12 mouse cellular contexts compared by ENCODE assay signal in the genomic region with DNA sequence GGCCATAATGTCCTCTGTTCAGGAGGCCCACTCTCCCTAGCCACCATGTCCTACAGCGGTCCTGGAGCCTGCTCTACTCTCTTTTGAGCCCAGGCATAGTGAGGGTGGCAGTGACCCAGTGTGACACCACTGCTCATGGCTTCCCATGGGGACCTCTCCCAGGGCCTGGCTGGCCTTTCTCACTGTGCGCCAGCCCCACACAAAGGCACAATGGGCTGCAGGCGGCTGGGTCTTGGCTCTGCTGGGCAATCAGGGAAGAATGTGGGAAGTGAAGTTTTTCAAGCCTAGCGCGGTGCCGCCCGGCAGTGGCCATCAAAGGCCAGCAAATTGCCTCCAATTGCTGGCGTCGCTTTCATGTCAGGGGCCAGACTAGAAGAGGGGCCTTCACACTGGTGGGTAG. TPM values are rescaled to one million over a fixed set of nuclear protein-coding genes. Genes with fewer than 3 reads are reported as not detected.
A peak's percentile ranks its signal among the peaks of the same experiment; 100 is the strongest.
DNase-seq lines count a peak whose midpoint lies in the region; ATAC-seq and TF ChIP-seq lines count a peak whose summit lies in the region.
"Had no signal": no experiment of that assay in that cellular context is flagged by ENCODE, and none has a peak within 500 bp of the region (broad histone marks: within the 10 kb centered on the region; RNA-seq: fewer than 3 reads in every experiment).

No protein-coding gene starts in this region.

- peaks cover 7% of the 10 kb centered on the region for H3K36me3 ChIP-seq in hindbrain, embryonic 10.5 days
- no peaks in the 10 kb centered on the region for H3K36me3 ChIP-seq in hindbrain, embryonic 12.5 days
- peaks cover 9% of the 10 kb centered on the region for H3K36me3 ChIP-seq in limb, embryonic 10.5 days
- peaks cover 9% of the 10 kb centered on the region for H3K36me3 ChIP-seq in intestine, postnatal 0 days (ENCODE audit: control insufficient read depth, insufficient read depth)
- H3K36me3 ChIP-seq: heart, embryonic 15.5 days had no signal

- TF ChIP-seq CTCF in intestine, postnatal 0 days (IDR thresholded peaks at IDR 0.05; ENCODE audit: low read depth), result no peak

- no peaks in the 10 kb centered on the region for H3K27me3 ChIP-seq in hindbrain, embryonic 10.5 days (ENCODE audit: insufficient read depth, poor library complexity, severe bottlenecking)
- H3K27me3 ChIP-seq in hindbrain, embryonic 12.5 days, result no peaks in the 10 kb centered on the region
- no peaks in the 10 kb centered on the region for H3K27me3 ChIP-seq in limb, embryonic 10.5 days (ENCODE audit: low read depth, poor library complexity, severe bottlenecking)
- H3K27me3 ChIP-seq in intestine, postnatal 0 days (replicated peaks; ENCODE audit: control insufficient read depth, insufficient read depth, low read length), result no peaks in the 10 kb centered on the region
- H3K27me3 ChIP-seq: heart, embryonic 15.5 days had no signal

- ATAC-seq in hindbrain, embryonic 12.5 days (ENCODE audit: low FRiP score), result no peak
- no peak for ATAC-seq in intestine, postnatal 0 days

- 27% methylated on average over 9 of the region's 9 CpGs for WGBS in hindbrain, embryonic 10.5 days
- 32% methylated on average over 9 of the region's 9 CpGs for WGBS in hindbrain, embryonic 12.5 days
- WGBS in limb, embryonic 10.5 days, result 15% methylated on average over 9 of the region's 9 CpGs
- WGBS in intestine, postnatal 0 days, result 82% methylated on average over 9 of the region's 9 CpGs

- DNase-seq in hindbrain, embryonic 10.5 days (ENCODE audit: low spot score), result peak; percentile 39
- DNase-seq in embryo, embryonic 10 days (ENCODE audit: low spot score), result peak; percentile 44
- peak; percentile 23 for DNase-seq in forelimb bud, embryonic 11.5 days (ENCODE audit: low read depth, low spot score)
- DNase-seq in limb, embryonic 10.5 days (ENCODE audit: low spot score), result no peak
- no peak for DNase-seq in cerebellum, adult 11-12 months
- DNase-seq in ovary, postnatal 10 days (ENCODE audit: low spot score), result no peak
- DNase-seq: kidney, adult 11 months had no signal

- H3K4me2 ChIP-seq in hindbrain, embryonic 12.5 days (replicated peaks), result no peak overlapping the region
- no peak overlapping the region for H3K4me2 ChIP-seq in intestine, postnatal 0 days (replicated peaks; ENCODE audit: low read depth)
- H3K4me2 ChIP-seq: heart, embryonic 15.5 days had no signal

- peaks cover 13% of the 10 kb centered on the region for H3K4me1 ChIP-seq in hindbrain, embryonic 10.5 days (replicated peaks)
- peaks cover 9% of the 10 kb centered on the region for H3K4me1 ChIP-seq in hindbrain, embryonic 12.5 days
- H3K4me1 ChIP-seq in limb, embryonic 10.5 days, result peaks cover 12% of the 10 kb centered on the region
- H3K4me1 ChIP-seq in intestine, postnatal 0 days (replicated peaks; ENCODE audit: control insufficient read depth, insufficient read depth, low read length), result no peaks in the 10 kb centered on the region
- H3K4me1 ChIP-seq: heart, embryonic 15.5 days had no signal

- no peaks in the 10 kb centered on the region for H3K9me3 ChIP-seq in hindbrain, embryonic 10.5 days
- no peaks in the 10 kb centered on the region for H3K9me3 ChIP-seq in hindbrain, embryonic 12.5 days (replicated peaks)
- no peaks in the 10 kb centered on the region for H3K9me3 ChIP-seq in limb, embryonic 10.5 days (replicated peaks)
- no peaks in the 10 kb centered on the region for H3K9me3 ChIP-seq in intestine, postnatal 0 days (ENCODE audit: control insufficient read depth)
- H3K9me3 ChIP-seq: heart, embryonic 15.5 days had no signal

- no peak overlapping the region for H3K9ac ChIP-seq in hindbrain, embryonic 12.5 days
- no peak overlapping the region for H3K9ac ChIP-seq in intestine, postnatal 0 days (ENCODE audit: low read depth, low read length)
- H3K9ac ChIP-seq: heart, embryonic 15.5 days; liver, embryonic 14.5 days had no signal

- peak overlapping the region; percentile 79 for H3K27ac ChIP-seq in hindbrain, embryonic 10.5 days
- no peak overlapping the region for H3K27ac ChIP-seq in hindbrain, embryonic 12.5 days
- peak overlapping the region; percentile 66 for H3K27ac ChIP-seq in limb, embryonic 10.5 days
- no peak overlapping the region for H3K27ac ChIP-seq in intestine, postnatal 0 days (ENCODE audit: low read depth, low read length)
- H3K27ac ChIP-seq: heart, embryonic 15.5 days; left cerebral cortex, adult 2 months; liver, embryonic 14.5 days had no signal

- H3K4me3 ChIP-seq in hindbrain, embryonic 10.5 days, result no peak overlapping the region
- H3K4me3 ChIP-seq in hindbrain, embryonic 12.5 days, result no peak overlapping the region
- H3K4me3 ChIP-seq in limb, embryonic 10.5 days, result no peak overlapping the region
- H3K4me3 ChIP-seq in intestine, postnatal 0 days (ENCODE audit: low read depth, low read length), result no peak overlapping the region
- H3K4me3 ChIP-seq: heart, embryonic 15.5 days; left cerebral cortex, adult 2 months had no signal

RNA-seq across cellular contexts. Expression of a gene that starts 40.1 kb away (rescaled TPM):
- polyA plus RNA-seq in hindbrain, embryonic 10.5 days (2016; fragmentation: Nextera tagmentation; extraction: Ambion mirVana), result not detected in 2 replicates
- not detected in 2 replicates for polyA plus RNA-seq in hindbrain, embryonic 12.5 days (2016; fragmentation: Nextera tagmentation; extraction: Ambion mirVana)
- not detected in 2 replicates for polyA plus RNA-seq in limb, embryonic 10.5 days (2016; fragmentation: Nextera tagmentation; extraction: Ambion mirVana)
- polyA plus RNA-seq in intestine, postnatal 0 days (2015; fragmentation: Nextera tagmentation; extraction: Ambion mirVana), result not detected in 2 replicates
- polyA plus RNA-seq: heart, embryonic 15.5 days; liver, embryonic 14.5 days had no signal

Comparison
In these comparisons a context has a peak if more than half of its experiments do, and no peak if none do; other contexts are left out.
1. H3K27ac ChIP-seq: peak in hindbrain, embryonic 10.5 days (single experiment) and limb, embryonic 10.5 days (single experiment); none in hindbrain, embryonic 12.5 days (single experiment) and intestine, postnatal 0 days (single experiment).
2. DNase-seq: peak in hindbrain, embryonic 10.5 days (single experiment), embryo, embryonic 10 days (single experiment) and forelimb bud, embryonic 11.5 days (single experiment); none in limb, embryonic 10.5 days (single experiment), cerebellum, adult 11-12 months (single experiment) and ovary, postnatal 10 days (single experiment).